Comparison of ENCODE assay signal across 8 mouse cellular contexts in the genomic region with DNA sequence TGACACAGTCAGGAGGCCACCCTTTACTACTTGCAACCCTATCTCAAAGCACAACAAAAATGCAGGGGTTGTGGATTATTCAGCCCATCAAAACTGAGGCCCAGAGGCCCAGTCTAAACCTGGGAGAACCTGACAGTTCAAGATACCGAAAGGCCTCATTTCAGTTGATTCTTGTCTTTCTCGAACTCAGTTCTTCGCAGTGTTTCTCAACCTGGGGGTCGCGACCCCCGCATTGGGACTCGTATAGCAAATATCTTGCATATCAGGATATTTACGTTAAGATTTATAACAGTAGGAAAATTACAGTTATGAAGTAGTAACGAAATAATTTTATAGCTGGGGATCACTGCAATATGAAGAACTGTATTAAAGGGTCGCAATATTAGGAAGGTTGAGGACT. TPM values are rescaled to one million over a fixed set of nuclear protein-coding genes. Genes with fewer than 3 reads are reported as not detected.
DNase-seq lines count a peak whose midpoint lies in the region; ATAC-seq lines count a peak whose summit lies in the region.

No protein-coding gene starts in this region.

- no peak overlapping the region for H3K27ac ChIP-seq in hindbrain, embryonic 11.5 days (ENCODE audit: low read depth, low read length)
- no peak overlapping the region for H3K27ac ChIP-seq in midbrain, embryonic 14.5 days (replicated peaks; ENCODE audit: low read depth, low read length)

- peak overlapping the region; percentile 32 for H3K4me3 ChIP-seq in hindbrain, embryonic 11.5 days (ENCODE audit: low read depth, low read length)
- H3K4me3 ChIP-seq in midbrain, embryonic 14.5 days (replicated peaks; ENCODE audit: low read depth, low read length) = peak overlapping the region; percentile 46

- no peak for ATAC-seq in hindbrain, embryonic 11.5 days (ENCODE audit: low FRiP score)
- ATAC-seq in midbrain, embryonic 14.5 days (ENCODE audit: low FRiP score, low TSS enrichment) = no peak

- no peaks in the 10 kb centered on the region for H3K9me3 ChIP-seq in hindbrain, embryonic 11.5 days (ENCODE audit: control insufficient read depth, low read length)
- no peaks in the 10 kb centered on the region for H3K9me3 ChIP-seq in midbrain, embryonic 14.5 days (ENCODE audit: control insufficient read depth, low read length)

- intact Hi-C loops in left cerebral cortex, postnatal 10 days (cut with DNase I) = no loop called here

- 2% methylated on average over 10 of the region's 10 CpGs for WGBS in hindbrain, embryonic 11.5 days
- 2% methylated on average over 10 of the region's 10 CpGs for WGBS in midbrain, embryonic 14.5 days

- no peaks in the 10 kb centered on the region; the same call in 1 of the 2 replicates for H3K4me1 ChIP-seq in hindbrain, embryonic 11.5 days (replicated peaks; ENCODE audit: control insufficient read depth, insufficient read depth, low read length)
- H3K4me1 ChIP-seq in midbrain, embryonic 14.5 days (ENCODE audit: control insufficient read depth, insufficient read depth, low read length) = 0 out of 2 replicates have a peak, but pooled peaks cover 11% of the 10 kb centered on the region

- H3K9ac ChIP-seq in hindbrain, embryonic 11.5 days (ENCODE audit: low read depth, low read length) = no peak overlapping the region
- no peak overlapping the region for H3K9ac ChIP-seq in midbrain, embryonic 14.5 days (replicated peaks; ENCODE audit: low read length)

- peak; percentile 38 for DNase-seq in kidney, postnatal 10 days
- no peak for DNase-seq in kidney, postnatal 25 days
- peak; percentile 72 for DNase-seq in R1 (ENCODE audit: low read depth, low spot score)
- DNase-seq in hindbrain, embryonic 11.5 days (ENCODE audit: low spot score) = peak; percentile 74
- DNase-seq in midbrain, embryonic 14.5 days = peak; percentile 65
- no peak for DNase-seq in cerebellum, postnatal 36 days
- DNase-seq in spleen, postnatal 36 days (ENCODE audit: low spot score in 2 of 2) = no peak
- DNase-seq in left cerebral cortex, postnatal 10 days (ENCODE audit: extremely low spot score in 1 of 2, low spot score in 2 of 2) = no peak

- peak overlapping the region; percentile 20 for H3K4me2 ChIP-seq in hindbrain, embryonic 11.5 days (replicated peaks; ENCODE audit: low read depth, low read length)
- H3K4me2 ChIP-seq in midbrain, embryonic 14.5 days (ENCODE audit: low read length) = peak overlapping the region; percentile 59

- no peaks in the 10 kb centered on the region for H3K36me3 ChIP-seq in hindbrain, embryonic 11.5 days (ENCODE audit: control insufficient read depth, insufficient read depth, low read length)
- H3K36me3 ChIP-seq in midbrain, embryonic 14.5 days (ENCODE audit: control insufficient read depth, insufficient read depth, low read length) = no peaks in the 10 kb centered on the region

- no peaks in the 10 kb centered on the region for H3K27me3 ChIP-seq in hindbrain, embryonic 11.5 days (ENCODE audit: control insufficient read depth, insufficient read depth, low read length)
- H3K27me3 ChIP-seq in midbrain, embryonic 14.5 days (ENCODE audit: control insufficient read depth, insufficient read depth, low read length) = no peaks in the 10 kb centered on the region

RNA-seq across cellular contexts. Expression of a gene that starts 4.9 kb away (rescaled TPM):
- 4.7 TPM in 2 replicates for polyA plus RNA-seq in hindbrain, embryonic 11.5 days (2014; fragmentation: Nextera tagmentation; extraction: Ambion mirVana)
- 4.1 and 6.4 TPM in 2 replicates for polyA plus RNA-seq in midbrain, embryonic 14.5 days (2014; fragmentation: Nextera tagmentation; extraction: Ambion mirVana)
- 100 to 1,000 TPM; 265 to 270 TPM for total RNA-seq in left cerebral cortex, postnatal 10 days (2021)

RNA-seq across cellular contexts. Expression of a gene that starts 7.8 kb away (rescaled TPM):
- 3.6 and 8.4 TPM in 2 replicates for polyA plus RNA-seq in hindbrain, embryonic 11.5 days (2014; fragmentation: Nextera tagmentation; extraction: Ambion mirVana)
- polyA plus RNA-seq in midbrain, embryonic 14.5 days (2014; fragmentation: Nextera tagmentation; extraction: Ambion mirVana) = 3.4 and 4.6 TPM in 2 replicates
- total RNA-seq in left cerebral cortex, postnatal 10 days (2021) = 10 to 100 TPM; 27.0 to 28.3 TPM

RNA-seq across cellular contexts. Expression of a gene that starts 9.3 kb away (rescaled TPM):
- 3.7 and 4.8 TPM in 2 replicates for polyA plus RNA-seq in hindbrain, embryonic 11.5 days (2014; fragmentation: Nextera tagmentation; extraction: Ambion mirVana)
- polyA plus RNA-seq in midbrain, embryonic 14.5 days (2014; fragmentation: Nextera tagmentation; extraction: Ambion mirVana) = 0.77 and 1.4 TPM in 2 replicates
- total RNA-seq in left cerebral cortex, postnatal 10 days (2021) = 10 to 100 TPM in 1 of 2 experiments, 1 to 10 TPM in 1; 9.7 to 10.4 TPM

RNA-seq across cellular contexts. Expression of a gene that starts 17.3 kb away (rescaled TPM):
- polyA plus RNA-seq in hindbrain, embryonic 11.5 days (2014; fragmentation: Nextera tagmentation; extraction: Ambion mirVana) = 0.60 and 0.89 TPM in 2 replicates
- polyA plus RNA-seq in midbrain, embryonic 14.5 days (2014; fragmentation: Nextera tagmentation; extraction: Ambion mirVana) = 0.13 and 0.30 TPM in 2 replicates
- 1 to 10 TPM; 1.4 to 1.7 TPM for total RNA-seq in left cerebral cortex, postnatal 10 days (2021)

RNA-seq across cellular contexts. Expression of a gene that starts 18.0 kb away (rescaled TPM):
- 1.0 and 1.1 TPM in 2 replicates for polyA plus RNA-seq in hindbrain, embryonic 11.5 days (2014; fragmentation: Nextera tagmentation; extraction: Ambion mirVana)
- polyA plus RNA-seq in midbrain, embryonic 14.5 days (2014; fragmentation: Nextera tagmentation; extraction: Ambion mirVana) = 0.32 and 0.47 TPM in 2 replicates
- 10 to 100 TPM; 22.6 to 23.0 TPM for total RNA-seq in left cerebral cortex, postnatal 10 days (2021)

Comparison
In these comparisons a context has a peak if more than half of its experiments do, and no peak if none do; other contexts are left out.
1. DNase-seq: peak in kidney, postnatal 10 days (single experiment), R1 (single experiment), hindbrain, embryonic 11.5 days (single experiment) and midbrain, embryonic 14.5 days (single experiment); none in kidney, postnatal 25 days (0 of 2), cerebellum, postnatal 36 days (0 of 2), spleen, postnatal 36 days (0 of 2) and left cerebral cortex, postnatal 10 days (0 of 2).